Mouse (Mus musculus): Measurements from ENCODE around the gene Kcnj12.

DNA sequence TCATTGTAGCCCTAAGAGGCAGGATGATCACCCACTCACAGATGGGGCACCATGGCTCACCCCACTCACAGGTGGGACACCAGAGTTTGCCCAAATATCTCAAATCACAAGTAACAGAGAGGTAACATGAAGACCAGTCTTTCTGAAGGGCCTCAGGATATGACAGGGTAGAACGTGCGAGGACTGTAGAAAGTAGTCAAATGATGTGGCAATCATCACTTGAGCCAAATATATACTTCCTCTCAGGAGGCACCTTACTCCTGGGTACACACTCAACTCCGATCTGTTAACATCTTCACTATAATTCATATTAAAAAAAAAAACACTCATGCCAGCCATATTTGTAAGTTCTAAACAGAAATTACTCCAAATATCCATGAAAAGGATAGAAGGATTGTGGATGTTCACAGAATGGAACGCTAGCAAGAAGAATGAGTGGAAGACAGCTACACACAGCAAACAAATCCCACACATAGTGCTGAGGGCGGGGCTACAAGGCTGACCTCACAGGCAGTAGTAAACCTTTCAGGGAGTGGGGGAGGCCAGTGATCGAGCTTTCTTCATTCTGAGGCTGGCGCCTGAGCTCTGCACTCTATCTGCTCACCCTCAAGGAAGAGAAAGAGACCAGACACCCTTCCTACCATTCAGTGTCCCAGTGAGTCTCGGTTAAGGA lies 90.1 kb downstream of the Kcnj12 start:
- TF ChIP-seq CTCF (IDR thresholded peaks at IDR 0.05; ENCODE audit: extremely low read depth, insufficient read depth, insufficient read length, insufficient replicate concordance), result no peak
- no peak; the same call in 1 of the 2 replicates for TF ChIP-seq POLR2A (IDR thresholded peaks at IDR 0.05; ENCODE audit: low read depth, low read length)
